Mouse (Mus musculus) heart, adult 9 months (tissue): ENCODE data around the gene Lpcat4.
"Not testable (repeated sequence)": the region's sequence is repeated elsewhere in the genome, so short reads cannot be mapped to it uniquely, and the experiment has no call there.

Source experiments
- DNase-seq, 2 experiments: peaks; one replicate each; pipeline ENCODE4 v3.0.0; 2022; ENCODE audit warnings: low spot score in 2 of 2

Lpcat4 gene

DNA sequence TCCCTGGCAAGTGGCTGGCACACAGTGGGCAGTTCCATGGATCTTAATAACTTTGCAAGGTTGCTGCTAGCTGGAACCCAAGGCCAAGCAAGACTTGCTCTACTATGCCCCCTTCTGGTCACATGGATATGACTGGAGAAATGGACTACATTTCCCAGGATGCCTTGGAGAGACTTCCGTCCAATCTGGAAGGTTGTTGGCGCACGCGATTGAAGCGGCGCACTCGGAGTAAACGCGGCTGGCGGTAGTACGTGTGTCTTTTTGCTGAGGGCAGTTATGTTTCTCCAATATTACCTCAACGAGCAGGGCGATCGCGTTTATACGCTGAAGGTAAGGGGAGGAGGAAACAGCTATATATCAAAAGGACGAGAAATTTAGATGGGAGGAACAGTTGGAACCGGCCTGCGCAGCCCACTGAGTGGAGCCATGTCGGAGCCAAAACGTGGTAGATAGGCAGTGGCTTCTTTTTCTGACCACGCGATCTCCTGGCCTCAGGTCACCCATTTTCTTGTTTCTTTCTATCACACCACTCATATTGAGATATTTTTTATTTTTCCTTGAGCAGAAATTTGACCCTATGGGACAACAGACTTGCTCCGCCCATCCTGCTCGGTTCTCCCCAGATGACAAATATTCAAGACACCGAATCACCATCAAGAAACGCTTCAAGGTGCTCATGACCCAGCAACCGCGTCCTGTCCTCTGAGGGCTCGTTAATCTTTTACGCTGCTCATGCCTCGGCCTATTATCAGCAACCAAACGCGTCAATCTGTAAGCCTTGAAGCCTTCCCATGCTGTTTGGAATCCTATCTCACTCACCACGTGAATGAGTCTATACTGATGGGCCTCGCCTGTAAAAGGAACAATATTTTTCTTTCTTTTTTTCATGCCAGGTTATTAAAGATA is 22.7 kb downstream of the Lpcat4 start, which contains the start of gene Nop10:
Gene Nop10, plus strand, starts transcription at position 179 of the 906 bp plus-strand sequence.
- peak; percentile 82 to 85 for DNase-seq

DNA sequence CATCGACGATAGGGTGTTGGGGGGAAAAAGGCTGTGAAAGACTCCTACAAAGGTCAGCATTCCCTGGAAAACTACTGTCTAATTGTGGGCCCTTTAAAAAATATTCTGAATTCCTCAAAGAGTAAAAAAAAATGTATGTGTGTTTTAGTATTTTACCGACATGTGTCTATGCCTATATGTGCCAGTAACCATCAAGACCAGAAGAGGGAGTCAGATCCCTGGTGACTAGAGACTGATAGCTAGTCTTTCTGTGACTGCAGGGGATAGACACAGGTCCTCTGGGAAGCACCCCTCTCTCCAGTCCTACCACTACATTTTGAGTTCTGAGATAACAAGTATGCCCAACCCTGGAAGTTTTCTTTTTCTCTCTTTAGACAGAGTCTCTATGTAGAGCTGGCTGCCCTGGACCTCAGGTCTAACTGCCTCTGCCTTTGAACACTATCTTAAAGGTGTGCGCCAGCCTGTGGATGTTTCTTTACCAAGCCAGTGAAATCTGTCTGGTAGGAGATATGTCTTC is 23.6 kb downstream of the Lpcat4 start:
- DNase-seq, result no peak

DNA sequence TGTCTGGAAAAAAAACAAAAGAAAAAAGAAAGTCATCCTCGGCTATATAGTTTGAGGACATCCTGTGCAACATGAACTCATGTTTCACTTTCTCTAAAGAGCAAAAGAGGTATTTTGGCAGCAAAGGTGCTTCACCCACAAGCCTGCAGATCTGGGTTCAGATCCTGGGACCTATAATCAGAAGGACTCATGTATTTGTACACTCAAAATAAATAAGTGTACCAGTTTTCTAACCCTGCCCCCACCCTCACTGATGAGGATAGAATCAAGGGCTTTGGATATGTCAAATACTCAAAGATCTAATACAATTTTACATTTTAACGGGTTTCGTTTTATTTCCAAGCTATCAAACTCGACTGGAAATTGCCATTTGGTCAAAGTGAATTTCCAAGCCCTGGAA is 25.1 kb downstream of the Lpcat4 start:
- DNase-seq, result no peak

DNA sequence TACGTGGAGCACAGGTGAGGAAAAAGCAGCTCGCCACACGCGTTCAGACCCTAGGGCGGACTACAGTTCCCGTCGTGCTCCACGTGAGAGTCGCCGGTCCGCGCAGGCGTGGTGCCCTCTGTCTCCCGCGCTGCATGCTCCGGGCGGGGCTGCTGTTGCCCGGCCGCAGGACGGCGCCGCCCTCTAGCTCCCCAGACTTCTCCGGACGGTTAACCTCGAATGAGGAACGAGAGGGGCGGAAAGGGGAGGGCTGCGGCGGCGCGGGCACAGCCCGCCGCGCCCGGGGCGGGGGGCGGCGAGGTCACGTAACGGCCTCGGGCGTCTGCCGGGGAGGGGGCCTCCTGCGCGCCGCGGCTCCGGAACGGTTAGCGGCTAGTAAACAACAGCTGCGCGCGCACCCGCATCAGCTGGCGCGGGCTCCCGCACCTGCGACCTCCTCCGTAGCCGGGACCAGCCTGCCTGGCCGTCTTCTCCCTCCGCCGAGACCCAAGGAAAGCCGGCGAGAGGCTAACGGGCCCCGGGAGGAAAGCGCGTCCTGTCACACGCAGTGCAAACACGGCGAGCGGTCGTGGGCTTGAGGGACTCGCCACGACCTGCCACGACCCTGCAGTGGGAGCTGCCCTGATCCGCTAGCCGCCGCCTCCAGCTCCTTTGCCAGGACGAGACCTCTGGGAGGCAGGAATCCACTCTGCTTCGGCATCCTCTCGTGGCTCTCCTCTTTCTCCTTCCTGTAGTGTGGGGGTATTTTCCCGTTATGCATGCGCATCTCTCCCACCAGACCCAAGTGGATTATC is 26.4 kb downstream of the Lpcat4 start, which contains the start of gene Slc12a6:
Gene Slc12a6, plus strand, starts transcription at position 378 of the 794 bp plus-strand sequence.
- DNase-seq, result peak; percentile 90 to 92

DNA sequence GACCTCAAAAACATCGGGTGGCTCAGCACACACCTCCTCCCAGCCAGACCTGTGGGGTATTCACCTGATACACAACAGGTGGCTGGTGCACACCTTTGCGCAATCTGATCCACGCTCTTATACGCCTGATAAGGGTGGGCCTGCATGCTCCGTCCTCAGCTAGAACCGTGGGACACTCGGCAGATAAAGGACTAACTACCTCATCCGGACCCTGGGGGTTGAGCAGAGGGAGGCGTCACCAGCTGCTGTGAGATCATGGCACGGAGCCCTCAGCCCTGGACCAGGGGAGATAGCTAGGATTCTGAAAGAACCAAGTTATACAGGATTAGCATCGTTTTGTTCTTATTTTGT is 26.9 kb downstream of the Lpcat4 start, which contains the start of gene Gm21985:
Gene Gm21985, plus strand, starts transcription at position 73 of the 351 bp plus-strand sequence.
- DNase-seq, result peak; percentile 63 to 68

DNA sequence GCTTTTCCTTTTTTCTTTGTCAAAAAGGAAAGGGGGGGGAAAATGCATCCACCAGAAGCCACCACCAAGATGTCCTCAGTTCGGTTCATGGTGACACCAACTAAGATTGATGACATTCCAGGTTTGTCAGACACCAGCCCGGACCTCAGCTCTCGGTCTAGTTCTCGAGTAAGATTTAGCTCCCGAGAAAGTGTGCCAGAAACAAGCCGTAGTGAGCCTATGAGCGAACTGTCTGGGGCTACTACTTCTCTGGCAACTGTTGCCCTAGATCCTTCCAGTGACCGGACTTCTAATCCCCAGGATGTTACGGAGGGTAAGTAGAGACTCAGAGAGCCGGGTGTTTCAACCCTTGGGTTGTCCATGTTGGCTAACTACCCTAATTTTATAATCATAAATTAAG is 27.5 kb downstream of the Lpcat4 start:
- DNase-seq, result peak; percentile 41 to 50

DNA sequence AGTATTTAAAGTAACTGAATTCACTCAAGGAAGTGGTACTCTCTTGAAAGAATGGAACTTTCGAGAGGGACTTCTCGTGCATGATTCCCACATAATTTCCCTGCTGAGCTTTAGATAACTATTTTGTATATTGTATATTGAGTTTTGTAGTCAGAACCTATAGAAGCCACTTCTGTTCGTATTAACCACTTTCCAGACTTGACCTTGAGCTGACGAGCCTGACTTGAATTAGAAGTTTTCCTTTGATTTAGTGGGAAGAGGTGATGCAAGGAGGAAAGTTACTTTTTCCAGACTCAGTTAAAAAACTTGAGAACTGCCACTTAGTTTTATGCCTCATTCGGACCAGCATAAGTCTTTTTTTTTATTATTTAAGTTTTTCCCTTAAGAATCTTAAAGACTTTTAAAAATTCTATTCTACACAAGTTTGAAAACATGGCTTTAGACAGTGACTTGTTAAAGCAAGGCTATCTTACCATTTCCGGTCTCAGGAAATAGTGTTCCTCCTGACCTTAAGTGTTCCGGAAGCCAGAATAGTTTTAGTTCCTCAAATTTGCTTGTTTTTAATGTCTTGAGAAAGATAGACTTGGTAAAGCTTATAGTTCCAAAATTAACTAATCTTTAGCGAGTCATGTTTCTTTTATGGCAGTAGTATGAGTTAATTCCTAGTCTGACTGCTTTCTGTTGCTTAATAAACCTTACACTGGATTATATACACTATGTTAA is 28.4 kb downstream of the Lpcat4 start:
- peak; percentile 21 to 38 for DNase-seq

DNA sequence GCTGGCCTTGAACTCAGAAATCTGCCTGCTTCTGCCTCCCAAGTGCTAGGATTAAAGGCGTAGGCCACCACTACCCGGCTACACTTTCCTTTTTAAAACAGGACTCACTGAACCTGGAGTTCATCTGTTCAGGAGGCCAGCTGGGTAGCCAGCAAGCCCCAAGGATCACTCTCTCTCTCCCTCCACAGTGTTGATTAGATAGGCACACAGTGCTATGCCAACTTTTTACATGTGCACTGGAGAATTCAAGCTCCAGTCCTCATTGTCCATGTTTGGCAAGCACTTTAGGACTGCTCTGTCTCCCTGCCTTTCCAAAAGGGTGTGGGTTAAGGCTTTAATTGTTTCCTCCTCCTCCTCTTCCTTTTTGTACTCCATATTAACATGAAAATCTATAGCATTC is 30.7 kb downstream of the Lpcat4 start:
- peak; percentile 24 to 28 for DNase-seq

DNA sequence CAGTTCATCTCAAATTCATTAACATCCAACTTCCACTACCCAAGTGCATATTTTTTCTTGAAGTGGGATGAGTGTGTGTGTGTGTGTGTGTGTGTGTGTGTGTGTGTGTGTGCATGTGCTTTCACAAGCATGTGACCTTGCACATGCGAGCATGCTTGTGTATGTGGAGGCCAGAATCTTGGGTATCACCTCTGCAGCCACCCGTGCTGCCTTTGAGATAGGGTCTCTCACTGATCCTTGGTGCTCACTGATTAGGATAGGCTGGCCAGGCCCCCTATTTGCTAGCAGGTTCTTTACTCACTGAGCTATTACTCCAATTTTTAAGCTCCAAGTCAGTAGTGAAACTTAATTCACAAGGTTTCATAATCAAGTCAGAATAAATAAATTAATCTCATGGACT is 33.6 kb downstream of the Lpcat4 start:
- DNase-seq, result no peak

DNA sequence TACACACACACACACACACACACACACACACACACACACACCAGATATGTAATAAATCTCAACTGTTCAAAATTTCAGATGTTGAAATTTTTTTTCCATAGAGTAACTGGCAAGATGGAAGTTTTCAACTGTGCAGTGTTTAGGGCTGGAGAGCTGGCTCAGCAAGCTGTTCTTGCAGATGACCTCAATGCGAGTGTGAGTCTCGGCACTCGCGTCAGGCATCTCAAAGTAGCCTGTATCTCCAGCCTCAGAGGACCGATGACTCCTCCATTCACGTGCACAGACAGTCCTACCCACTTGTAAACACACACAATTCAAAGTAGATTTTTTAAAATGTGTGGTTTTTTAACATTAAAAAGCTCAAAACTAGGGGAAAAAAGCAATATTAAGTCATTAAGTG is 34.2 kb downstream of the Lpcat4 start:
- no peak for DNase-seq

DNA sequence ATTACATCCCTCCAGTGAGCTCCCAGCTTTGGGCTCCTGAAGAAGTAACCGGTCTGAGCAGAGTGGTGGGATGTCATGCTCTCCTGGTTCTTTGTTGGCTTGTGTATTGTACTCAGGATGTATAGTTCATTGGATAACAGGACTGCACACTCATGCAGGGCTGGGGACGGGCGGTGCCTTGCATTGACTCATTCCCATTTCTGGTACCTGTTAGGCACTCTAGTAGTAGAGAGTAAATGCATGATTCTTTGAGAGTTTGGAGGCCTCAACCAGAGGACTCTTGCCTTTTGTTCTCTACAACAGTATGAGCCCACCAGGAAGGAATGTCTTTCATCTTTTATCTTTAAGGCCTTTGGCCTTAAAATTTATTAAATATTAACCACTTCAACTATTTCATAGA is 37.6 kb downstream of the Lpcat4 start:
- no peak for DNase-seq

DNA sequence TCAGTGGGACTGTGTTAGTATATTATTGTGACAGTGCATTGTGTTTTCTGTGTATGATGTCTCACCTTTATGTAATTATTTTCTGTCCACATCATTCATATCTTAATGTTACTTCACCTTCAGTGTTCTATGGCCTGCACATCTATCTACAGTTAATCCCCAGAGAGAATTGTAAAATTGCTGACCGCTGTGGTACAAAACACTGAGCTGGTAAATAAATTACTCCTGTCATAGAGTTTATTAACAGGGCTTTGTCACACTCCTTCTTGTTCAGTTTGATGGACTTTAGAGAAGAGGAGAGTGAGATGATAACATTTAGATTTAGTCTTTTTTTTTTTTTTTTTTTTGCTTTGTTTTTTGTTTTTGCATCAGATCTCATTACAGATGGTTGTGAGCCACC is 43.6 kb downstream of the Lpcat4 start:
- no peak for DNase-seq

DNA sequence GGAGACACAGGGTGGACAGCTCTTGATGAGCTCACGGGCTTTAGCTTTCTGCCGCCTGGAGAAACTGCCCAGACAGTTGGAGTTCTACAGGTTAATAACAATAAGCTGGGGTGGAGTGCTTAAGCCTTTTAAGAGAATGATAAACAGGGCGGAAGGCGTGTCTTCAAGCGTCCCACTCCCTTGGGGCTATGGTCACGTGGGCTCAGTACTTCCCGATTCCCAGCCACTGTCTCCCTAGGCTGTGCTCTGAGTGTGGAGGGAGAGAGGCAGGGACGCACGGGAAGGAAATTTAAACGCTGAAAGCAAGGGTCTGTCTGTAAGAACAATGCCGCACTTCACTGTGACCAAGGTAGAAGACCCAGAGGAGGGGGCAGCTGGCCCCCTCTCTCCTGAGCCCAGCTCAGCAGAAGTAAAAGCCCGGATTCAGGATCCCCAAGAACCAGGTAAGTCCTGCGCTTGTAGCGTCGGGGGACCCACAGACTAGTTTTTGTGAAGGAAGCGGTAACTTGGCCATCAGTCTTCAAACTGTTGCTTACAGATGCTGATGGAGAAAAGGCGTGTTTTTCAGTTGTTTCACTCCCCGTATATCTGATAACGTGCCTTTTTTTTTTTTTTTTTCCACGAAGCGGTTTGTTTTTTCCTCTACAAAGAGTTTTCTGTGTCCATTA is 45.2 kb downstream of the Lpcat4 start:
- DNase-seq, result peak; percentile 74 to 76

DNA sequence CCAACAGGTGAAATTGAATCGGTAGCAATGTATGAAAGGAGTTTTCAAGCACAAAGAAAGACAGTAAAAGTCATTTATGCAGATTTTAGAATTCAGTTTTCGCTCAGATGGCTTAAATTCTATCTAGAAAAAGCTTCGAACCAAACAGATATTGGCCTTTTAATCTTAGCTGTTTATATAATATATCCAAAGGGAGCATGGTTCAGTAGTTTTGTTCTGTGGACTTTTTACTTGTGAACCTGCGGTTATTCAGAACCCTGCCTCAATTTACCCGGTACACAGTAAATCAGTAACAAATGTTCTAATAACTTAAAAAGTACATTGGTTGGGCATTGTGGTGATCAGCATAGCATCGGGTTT is 45.7 kb downstream of the Lpcat4 start:
- DNase-seq, result no peak

DNA sequence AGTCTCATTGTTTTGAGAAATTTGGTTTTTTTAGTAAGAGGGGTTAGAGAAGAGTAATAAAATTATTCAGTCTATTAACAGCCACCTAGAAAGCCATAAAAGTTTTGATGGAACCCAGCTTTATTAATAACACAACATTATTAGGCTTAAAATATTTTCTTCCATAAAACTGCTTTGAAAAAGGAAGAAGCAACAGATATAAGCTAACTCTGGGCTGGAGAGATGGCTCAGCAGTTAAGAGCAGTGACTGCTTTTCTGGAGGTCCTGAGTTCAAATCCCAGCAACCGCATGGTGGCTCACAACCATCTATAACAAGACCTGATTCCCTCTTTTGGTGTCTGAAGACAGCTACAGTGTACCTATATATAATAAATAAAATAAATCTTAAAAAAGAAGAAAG is 46.8 kb downstream of the Lpcat4 start:
- DNase-seq, result not testable (repeated sequence)

DNA sequence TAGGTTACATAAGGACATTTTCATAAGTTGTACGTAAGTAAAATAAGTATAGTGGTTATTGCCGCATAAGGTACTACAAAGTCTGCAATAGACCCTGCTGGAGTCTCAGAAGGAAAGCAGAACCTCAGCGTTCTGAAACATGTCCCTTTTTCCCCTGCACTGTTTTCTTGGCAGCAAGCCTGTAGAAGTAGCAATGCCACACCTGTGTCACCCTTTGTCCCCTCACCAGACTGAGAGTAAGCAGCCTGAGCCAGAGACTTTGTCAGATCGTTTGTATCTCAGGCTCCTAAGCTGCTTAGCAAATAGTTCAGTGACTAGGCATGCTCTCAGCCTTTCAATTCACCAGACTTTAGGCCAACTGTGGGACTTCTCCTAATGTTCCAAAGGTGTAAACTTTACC is 47.8 kb downstream of the Lpcat4 start:
- no peak for DNase-seq

DNA sequence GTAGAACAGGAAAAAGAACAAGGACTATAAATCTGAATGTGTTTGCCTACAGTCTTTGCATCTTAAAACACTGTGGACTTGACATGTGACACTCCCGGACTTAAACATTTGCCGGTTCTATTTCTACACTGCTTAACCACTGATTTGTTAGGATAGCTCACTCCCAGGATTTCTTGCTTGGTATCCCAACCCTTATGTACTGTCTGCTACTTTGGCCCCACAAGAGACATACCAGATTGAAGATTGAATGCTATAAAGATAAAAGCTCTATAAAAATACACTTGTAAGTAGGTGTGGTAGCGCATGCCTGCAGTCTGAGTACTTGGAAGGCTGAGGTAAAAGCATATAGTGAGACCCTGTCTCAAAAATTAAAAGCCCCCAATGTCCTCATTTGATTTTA is 50.2 kb downstream of the Lpcat4 start:
- DNase-seq, result no peak

DNA sequence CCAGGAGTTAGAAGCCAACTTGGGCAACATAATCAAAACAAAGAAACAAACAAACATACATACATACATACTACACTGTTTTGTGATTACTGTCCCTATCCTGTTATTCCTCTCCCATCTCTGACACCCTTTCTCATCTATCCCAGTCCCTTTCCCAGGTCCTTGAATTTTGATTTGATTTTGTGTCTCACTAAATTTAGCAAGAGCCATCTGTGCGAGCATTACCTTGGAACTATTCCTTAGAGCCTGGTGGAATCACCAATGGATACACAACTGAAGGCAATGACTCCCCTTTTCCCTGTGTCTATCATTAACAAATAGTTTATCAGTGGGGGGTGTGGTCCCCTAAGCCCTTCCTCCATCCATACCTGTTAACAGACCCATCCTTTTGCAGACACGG is 53.6 kb downstream of the Lpcat4 start:
- DNase-seq, result no peak

DNA sequence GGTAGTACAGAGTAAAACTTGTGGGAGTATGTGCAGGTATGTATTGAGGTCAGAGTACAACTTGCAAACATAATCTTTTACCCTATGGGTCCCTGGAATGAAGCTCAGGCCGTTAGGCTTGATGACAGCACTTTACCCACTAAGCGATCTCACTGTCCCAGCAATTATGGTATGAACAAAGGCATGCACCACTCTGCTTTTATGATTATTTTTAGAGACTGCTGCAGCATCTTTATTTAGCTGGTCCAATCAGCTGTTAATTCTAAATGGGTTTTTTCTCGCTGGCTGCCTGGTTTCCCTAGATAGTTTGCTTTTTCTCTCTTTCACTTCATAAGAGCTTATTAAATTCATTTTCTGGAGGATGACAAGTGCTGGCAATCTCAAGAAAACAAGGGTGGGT is 56.9 kb downstream of the Lpcat4 start:
- peak; percentile 18 to 23 for DNase-seq
